Mouse (Mus musculus): ENCODE measurements around the gene Kri1.

DNA sequence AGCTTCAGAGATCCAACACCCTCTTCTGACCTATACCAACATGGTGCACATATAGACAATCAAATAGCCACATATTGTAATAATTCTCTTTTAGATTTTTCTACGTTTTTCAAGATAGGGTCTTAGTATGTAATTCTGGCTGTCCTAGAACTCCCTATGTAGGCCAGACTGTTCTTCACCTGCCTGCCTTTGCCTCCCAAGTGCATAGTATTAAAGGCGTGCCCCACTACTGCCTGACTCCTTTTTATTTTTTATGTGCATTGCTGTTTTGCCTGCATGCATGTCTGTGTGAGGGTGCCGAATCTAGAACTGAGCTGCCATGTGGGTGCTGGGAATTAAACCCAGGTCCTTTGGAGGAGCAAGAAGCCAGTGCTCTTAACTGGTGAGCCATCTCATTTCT is 4.5 kb upstream of the Kri1 start:
- TF ChIP-seq ZNF384 (IDR thresholded peaks at IDR 0.05; ENCODE audit: low read depth, low read length) (0 out of 2 replicates have a peak, but pooled peaks have one; percentile 24), HCFC1 (IDR thresholded peaks at IDR 0.05; ENCODE audit: borderline replicate concordance, insufficient read depth, low read length) (no peak), ZC3H11A (IDR thresholded peaks at IDR 0.05; ENCODE audit: borderline replicate concordance, low read depth, low read length) (no peak)
